Mouse (Mus musculus) brown adipose tissue, adult 24 weeks (tissue): ENCODE data around the gene Hspb9. TPM values are rescaled to one million over a fixed set of nuclear protein-coding genes. Genes with fewer than 3 reads are reported as not detected.

Experiments
- H3K27ac ChIP-seq: fragments of 200-500 bp; replicated peaks from 2 replicates; pipeline ENCODE4 v1.5.1; 2012; ENCODE audit warnings: low read depth, mild to moderate bottlenecking, low read length
- H3K4me1 ChIP-seq: fragments of 200-500 bp; 2 replicates; pipeline ENCODE4 v1.6.1; 2012; ENCODE audit warnings: low read length, mixed read lengths; ENCODE audit not compliant: control insufficient read depth, insufficient read depth, insufficient read length
- H3K4me3 ChIP-seq: fragments of 200-500 bp; 2 replicates; pipeline ENCODE4 v1.5.1; 2012; ENCODE audit warnings: low read depth, mild to moderate bottlenecking, low read length, moderate library complexity; ENCODE audit not compliant: insufficient read depth
- polyA plus RNA-seq: library from polyadenylated mRNA; stranded (reverse); fragments of >200 nt; gene quantifications from 2 replicates; pipeline ENCODE4 v1.2.4, GENCODE M21; 2012; ENCODE audit not compliant: missing spikeins, insufficient read depth, insufficient read length

Gene Hspb9
- polyA plus RNA-seq, 1 experiment: not detected

DNA sequence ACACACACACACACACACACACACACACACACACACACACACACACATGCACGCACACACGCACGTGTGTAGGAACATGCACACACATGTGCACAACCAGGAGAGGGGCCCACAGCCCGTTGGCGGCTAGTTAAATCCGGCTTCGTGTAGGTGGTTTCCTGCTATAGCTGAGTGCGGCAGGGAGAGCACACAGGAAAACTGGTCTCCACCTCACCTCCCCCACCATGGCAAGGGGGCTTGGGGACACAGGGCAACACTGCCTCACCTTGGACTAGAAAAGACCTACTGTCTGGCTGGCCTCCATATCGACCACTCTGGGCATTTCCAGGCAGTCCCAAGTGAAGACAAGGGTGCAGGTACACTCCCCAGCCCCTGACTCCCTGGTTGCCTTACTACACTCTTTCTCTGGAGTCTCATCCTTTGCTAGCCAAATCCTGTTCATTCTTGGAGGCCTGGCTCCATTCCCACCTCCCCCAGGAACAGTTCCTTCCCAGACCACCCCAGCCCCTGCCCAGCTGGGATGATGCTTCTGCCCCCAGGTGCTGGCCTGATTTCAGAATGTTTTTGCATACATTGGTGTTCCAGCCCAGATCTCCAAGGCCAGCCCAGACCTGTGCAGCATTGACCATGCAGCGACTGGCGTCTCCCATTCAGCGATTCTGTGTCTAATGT is 40.5 kb downstream of the Hspb9 start:
- Histone ChIP-seq H3K4me1 (no peaks in the 10 kb centered on the region), H3K27ac (no peak overlapping the region), H3K4me3 (no peak overlapping the region)

DNA sequence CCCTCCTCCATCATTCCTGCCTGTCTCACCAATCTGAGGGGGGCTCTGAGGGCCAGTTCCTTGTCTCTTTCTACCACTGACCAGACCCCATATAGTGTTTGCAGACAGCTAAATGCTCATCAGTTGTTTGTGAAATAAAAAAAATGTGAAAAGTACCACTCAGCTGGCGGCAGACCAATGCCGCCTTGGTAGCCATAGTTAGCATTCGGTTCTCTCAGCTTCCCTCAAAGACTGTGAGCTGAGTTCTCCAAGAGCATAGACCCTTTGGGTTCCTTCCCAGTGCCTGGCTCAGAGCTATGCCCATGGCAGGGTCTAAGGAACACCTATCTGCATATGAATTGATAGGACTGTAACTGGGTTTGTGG is 41.0 kb downstream of the Hspb9 start:
- Histone ChIP-seq H3K4me3 (no peak overlapping the region), H3K4me1 (no peaks in the 10 kb centered on the region), H3K27ac (no peak overlapping the region)

DNA sequence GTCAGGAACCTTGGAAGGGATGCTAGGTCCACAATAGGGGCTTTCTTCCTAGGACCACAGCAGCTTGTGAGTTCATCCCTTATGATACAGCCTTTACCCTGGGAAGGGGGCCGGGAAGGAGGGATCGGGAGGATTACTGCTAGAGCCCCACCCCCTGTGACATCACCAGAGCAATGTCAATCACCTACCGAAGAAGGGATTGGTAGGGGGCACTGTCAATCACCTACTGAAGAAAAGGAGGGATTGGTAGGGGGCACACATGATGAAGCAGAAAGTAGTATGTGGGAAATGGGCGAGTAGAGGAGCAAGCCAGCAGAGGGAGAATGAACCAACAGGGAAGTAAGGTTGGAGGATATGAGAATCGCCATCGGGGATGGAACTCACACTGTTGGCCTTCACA is 42.8 kb downstream of the Hspb9 start:
- Histone ChIP-seq H3K4me1 (no peaks in the 10 kb centered on the region), H3K4me3 (no peak overlapping the region), H3K27ac (no peak overlapping the region)

DNA sequence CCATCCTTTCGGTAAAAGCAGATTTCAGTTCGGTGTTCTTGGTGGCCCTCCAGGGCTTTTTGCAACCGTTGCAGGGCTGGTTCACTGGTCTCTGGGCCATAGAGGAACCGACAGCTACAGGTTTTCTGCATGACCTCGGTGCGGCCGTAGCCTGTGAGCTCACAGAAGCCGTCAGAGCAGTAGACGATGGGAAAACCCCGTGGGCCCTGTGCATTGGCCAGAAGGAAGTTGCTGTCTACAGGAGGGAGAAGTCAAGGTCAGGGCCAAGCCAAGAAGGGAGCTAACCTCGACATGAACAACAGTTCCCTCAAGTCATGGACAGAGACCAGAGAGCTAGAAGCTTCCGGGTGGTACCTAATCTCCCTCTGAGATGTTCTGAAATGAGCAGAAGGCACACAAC is 43.9 kb downstream of the Hspb9 start:
- H3K27ac ChIP-seq: no peak overlapping the region
- H3K4me1 ChIP-seq: no peaks in the 10 kb centered on the region
- no peak overlapping the region for H3K4me3 ChIP-seq

DNA sequence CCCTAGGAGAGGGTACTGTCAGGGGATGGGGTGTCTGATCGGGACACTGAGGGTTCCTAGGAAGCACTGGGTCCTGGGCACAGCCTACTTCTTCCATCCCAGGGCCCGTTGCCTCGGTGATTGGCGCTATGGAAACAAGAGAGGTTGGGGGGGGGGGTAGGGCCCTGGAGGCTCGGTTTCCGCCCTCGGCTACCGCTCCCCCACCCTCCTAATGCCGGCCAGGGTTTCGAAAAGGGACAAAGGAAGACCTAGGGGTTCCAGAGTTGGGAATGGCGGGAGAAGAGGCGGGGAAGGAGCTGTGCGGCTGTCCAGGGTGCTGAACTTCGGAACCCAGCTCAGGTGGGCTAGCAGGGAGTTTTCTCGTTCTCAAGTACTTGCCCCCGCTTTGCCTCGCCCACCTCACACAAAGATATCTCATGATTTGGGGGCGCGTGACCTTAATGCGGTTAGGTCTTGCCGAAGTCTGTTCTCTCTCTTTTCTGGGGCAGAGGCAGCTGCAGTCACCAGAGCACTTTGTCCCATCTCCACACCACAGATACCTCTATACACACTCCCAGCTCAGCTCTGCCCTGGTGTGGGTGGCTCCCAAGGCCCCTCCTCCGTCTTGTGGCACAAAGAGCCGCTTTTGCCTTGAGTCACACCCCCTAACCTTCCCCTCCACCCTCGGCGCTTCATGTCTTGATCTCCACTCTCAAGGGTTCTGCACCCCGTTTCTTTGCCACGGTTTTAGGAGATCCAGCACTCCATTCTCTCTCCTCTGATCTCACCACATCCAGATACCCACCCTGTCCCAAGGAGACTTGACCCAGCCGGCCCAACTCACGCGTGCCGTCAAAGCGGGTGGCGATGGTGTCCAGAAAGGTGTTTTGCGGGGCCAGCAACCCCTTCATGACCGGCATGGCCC is 45.3 kb downstream of the Hspb9 start:
- Histone ChIP-seq H3K4me3 (no peak overlapping the region), H3K4me1 (no peaks in the 10 kb centered on the region), H3K27ac (no peak overlapping the region)

DNA sequence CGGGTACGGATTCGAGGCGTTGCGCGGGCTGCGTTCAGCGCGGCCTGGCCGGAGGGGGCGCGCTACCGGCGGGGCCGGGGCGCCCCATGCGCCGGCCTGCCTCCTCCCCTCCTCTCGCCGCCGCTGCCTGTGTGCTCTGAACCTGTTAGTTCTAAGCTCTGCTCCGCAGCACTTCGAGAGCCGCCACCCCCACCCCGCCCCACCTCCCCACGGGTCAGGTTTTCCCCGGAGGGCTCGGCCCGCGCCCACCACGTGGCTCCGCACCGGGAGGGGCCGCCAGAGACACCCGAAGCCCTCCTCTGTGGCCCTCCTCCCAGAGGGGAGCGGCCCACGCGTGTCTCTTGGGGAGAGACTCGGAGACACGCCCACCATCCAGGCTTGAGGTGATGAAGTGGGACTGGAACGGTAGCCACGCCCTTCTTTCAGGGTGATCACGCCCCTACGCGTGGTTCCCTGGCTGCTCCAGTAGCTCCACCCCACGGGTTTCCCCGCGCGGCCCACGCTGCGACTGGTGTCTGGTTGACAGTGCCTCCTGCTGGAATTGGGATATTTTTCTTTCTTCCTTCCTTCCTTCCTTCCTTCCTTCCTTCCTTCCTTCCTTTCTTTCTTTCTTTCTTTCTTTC is 46.1 kb downstream of the Hspb9 start, which contains the start of gene Kcnh4:
Gene Kcnh4 (minus strand): TSS at position 332 of the 623 bp plus-strand sequence.
- no peaks in the 10 kb centered on the region for H3K4me1 ChIP-seq
- no peak within 1 kb of the TSS for H3K27ac ChIP-seq
- H3K4me3 ChIP-seq: 0 out of 2 replicates have a peak within 1 kb of the TSS, but pooled peaks have one; percentile 2

DNA sequence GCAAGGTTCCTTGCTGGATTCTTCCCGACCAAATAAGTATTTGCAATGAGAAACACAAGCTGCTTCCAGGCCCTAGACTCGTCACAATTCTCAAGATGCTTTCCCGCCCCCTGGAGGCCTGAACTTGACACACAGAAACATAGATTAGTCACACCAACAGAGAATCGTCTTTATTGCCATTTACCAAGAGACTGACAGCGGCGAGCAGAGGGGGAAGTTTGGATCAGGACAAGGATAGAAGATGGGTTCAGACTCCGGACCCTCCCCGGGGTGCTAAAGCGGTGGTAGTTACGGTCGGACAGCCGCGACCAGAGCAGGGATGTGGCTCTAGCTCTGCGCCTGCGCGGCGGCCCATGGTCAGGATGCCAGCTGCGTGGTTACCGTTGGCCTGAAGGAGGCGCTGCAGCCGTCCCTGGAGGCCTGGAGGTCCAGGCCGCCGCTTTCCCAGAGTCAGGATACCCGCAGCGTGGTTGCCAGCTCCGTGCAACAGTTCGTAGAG is 47.9 kb downstream of the Hspb9 start:
- H3K4me3 ChIP-seq: peak overlapping the region; percentile 80
- H3K4me1 ChIP-seq: no peaks in the 10 kb centered on the region
- no peak overlapping the region for H3K27ac ChIP-seq

DNA sequence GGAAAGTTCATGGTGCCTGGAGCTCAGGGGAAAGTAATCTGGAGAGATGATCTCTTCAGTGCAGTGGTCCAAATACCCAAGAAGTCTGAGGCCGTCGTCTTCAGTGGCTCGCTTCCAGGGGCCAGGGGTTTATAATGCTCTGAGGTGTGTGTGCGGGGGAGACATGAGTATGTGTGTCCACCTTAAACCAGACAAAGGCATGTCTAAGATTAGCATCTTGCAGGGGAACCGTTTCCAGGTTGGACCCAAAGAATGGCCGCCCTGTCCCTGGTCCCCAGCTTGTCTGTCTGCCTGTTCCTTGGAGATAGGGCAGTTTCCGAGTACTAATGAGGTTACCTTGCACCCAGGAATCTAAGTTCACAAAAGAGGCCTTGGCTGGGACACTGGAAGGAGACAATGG is 49.2 kb downstream of the Hspb9 start, which contains the start of gene Hcrt:
Gene Hcrt (minus strand): TSS at position 101 of the 400 bp plus-strand sequence.
- Histone ChIP-seq H3K4me1 (no peaks in the 10 kb centered on the region), H3K4me3 (peak within 1 kb of the TSS; percentile 80), H3K27ac (no peak within 1 kb of the TSS)

Other genes starting within 250 kb of the Hspb9 start
- 2.5 and 3.4 TPM in 2 replicates for gene Klhl11, start 241.1 kb upstream of the Hspb9 start, polyA plus RNA-seq
- gene Acly, start 185.8 kb upstream of the Hspb9 start, polyA plus RNA-seq: 2,639 and 2,906 TPM in 2 replicates
- 28.0 and 35.4 TPM in 2 replicates for gene Ttc25, start 168.2 kb upstream of the Hspb9 start, polyA plus RNA-seq
- 7.7 and 8.4 TPM in 2 replicates for gene Cnp, start 138.9 kb upstream of the Hspb9 start, polyA plus RNA-seq
- 32.0 and 37.6 TPM in 2 replicates for gene Nkiras2, start 94.6 kb upstream of the Hspb9 start, polyA plus RNA-seq
- gene Dnajc7, start 93.7 kb upstream of the Hspb9 start, polyA plus RNA-seq: 246 and 295 TPM in 2 replicates
- gene Zfp385c, start 21.4 kb upstream of the Hspb9 start, polyA plus RNA-seq: not detected in 2 replicates
- gene Dhx58, start 9.6 kb upstream of the Hspb9 start, polyA plus RNA-seq: 3.6 and 6.4 TPM in 2 replicates
- gene Kat2a, start 1.4 kb upstream of the Hspb9 start, polyA plus RNA-seq: 6.9 and 8.4 TPM in 2 replicates
- 148 and 163 TPM in 2 replicates for gene Rab5c, start 24.4 kb downstream of the Hspb9 start, polyA plus RNA-seq
- not detected in 2 replicates for gene Kcnh4, start 46.1 kb downstream of the Hspb9 start, polyA plus RNA-seq
- gene Hcrt, start 49.1 kb downstream of the Hspb9 start, polyA plus RNA-seq: not detected in 2 replicates
- gene Ghdc, start 57.1 kb downstream of the Hspb9 start, polyA plus RNA-seq: 9.4 and 11.1 TPM in 2 replicates
- gene Stat5b, start 136.9 kb downstream of the Hspb9 start, polyA plus RNA-seq: 15.1 and 18.4 TPM in 2 replicates
- 18.9 and 34.2 TPM in 2 replicates for gene Stat5a, start 145.5 kb downstream of the Hspb9 start, polyA plus RNA-seq
- 18.8 and 20.9 TPM in 2 replicates for gene Stat3, start 225.7 kb downstream of the Hspb9 start, polyA plus RNA-seq